Mouse (Mus musculus) heart, adult 2 months (tissue): ENCODE data around the gene Iffo2.

Experiments
- CTCF ChIP-seq: fragments of 200-600 bp; IDR thresholded peaks from 2 replicates; pipeline ENCODE4 v1.8.1; 2022; ENCODE audit warnings: antibody characterized with exemption, mild to moderate bottlenecking, moderate library complexity
- EP300 ChIP-seq: fragments of 200-500 bp; IDR thresholded peaks from 2 replicates; pipeline ENCODE4 v1.6.1; 2011; ENCODE audit warnings: low read depth, low read length, control low read depth; ENCODE audit not compliant: insufficient read depth
- POLR2A ChIP-seq: fragments of 200-500 bp; IDR thresholded peaks from 2 replicates; pipeline ENCODE4 v1.6.1; 2011; ENCODE audit warnings: mild to moderate bottlenecking, low read depth, low read length, control low read depth; ENCODE audit not compliant: insufficient read depth

GRCm38 (mm10) chr4:139643972-139644371, 113.6 kb downstream of the Iffo2 start:
- TF ChIP-seq CTCF (peak; percentile 96), POLR2A (no peak), EP300 (0 out of 2 replicates have a peak, but pooled peaks have one; percentile 52)
